Mouse (Mus musculus): ENCODE measurements around the gene Emid1. TPM values are rescaled to one million over a fixed set of nuclear protein-coding genes. Genes with fewer than 3 reads are reported as not detected.

Gene Emid1
- polyA plus RNA-seq, 1 experiment: 0.09 TPM

- H3K4me3 ChIP-seq (replicated peaks): no peak overlapping the region
- H3K27me3 ChIP-seq (ENCODE audit: control insufficient read depth): no peaks in the 10 kb centered on the region
- peaks cover 5% of the 10 kb centered on the region for H3K4me1 ChIP-seq (ENCODE audit: control insufficient read depth)
- H3K9me3 ChIP-seq (ENCODE audit: control insufficient read depth, low read length): no peaks in the 10 kb centered on the region
- H3K36me3 ChIP-seq (ENCODE audit: control insufficient read depth): no peaks in the 10 kb centered on the region
- TF ChIP-seq TAL1 (IDR thresholded peaks at IDR 0.05; ENCODE audit: low read length): no peak
- no peak for TF ChIP-seq GATA1 (IDR thresholded peaks at IDR 0.05; ENCODE audit: low read length)
Observed at GRCm38 (mm10) chr11:5135914-5136313, 16.1 kb downstream of the Emid1 start.

GRCm38 (mm10) chr11:5132751-5133150, 19.3 kb downstream of the Emid1 start:
- Histone ChIP-seq H3K27me3 (ENCODE audit: control insufficient read depth) (no peaks in the 10 kb centered on the region), H3K4me1 (ENCODE audit: control insufficient read depth) (no peaks in the 10 kb centered on the region), H3K4me3 (replicated peaks) (no peak overlapping the region), H3K9me3 (ENCODE audit: control insufficient read depth, low read length) (no peaks in the 10 kb centered on the region), H3K36me3 (ENCODE audit: control insufficient read depth) (no peaks in the 10 kb centered on the region)
- TF ChIP-seq TAL1 (IDR thresholded peaks at IDR 0.05; ENCODE audit: low read length): no peak
- no peak for TF ChIP-seq GATA1 (IDR thresholded peaks at IDR 0.05; ENCODE audit: low read length)

- Histone ChIP-seq H3K36me3 (ENCODE audit: control insufficient read depth) (no peaks in the 10 kb centered on the region), H3K4me3 (replicated peaks) (no peak overlapping the region), H3K27me3 (ENCODE audit: control insufficient read depth) (no peaks in the 10 kb centered on the region), H3K4me1 (ENCODE audit: control insufficient read depth) (no peaks in the 10 kb centered on the region), H3K9me3 (ENCODE audit: control insufficient read depth, low read length) (no peaks in the 10 kb centered on the region)
- no peak for TF ChIP-seq GATA1 (IDR thresholded peaks at IDR 0.05; ENCODE audit: low read length)
Observed at GRCm38 (mm10) chr11:5130111-5130665, 21.9 kb downstream of the Emid1 start.

- H3K27me3 ChIP-seq (ENCODE audit: control insufficient read depth): no peaks in the 10 kb centered on the region
- H3K4me1 ChIP-seq (ENCODE audit: control insufficient read depth): no peaks in the 10 kb centered on the region
- TF ChIP-seq TAL1 (IDR thresholded peaks at IDR 0.05; ENCODE audit: low read length) (no peak), GATA1 (IDR thresholded peaks at IDR 0.05; ENCODE audit: low read length) (no peak)
Observed at GRCm38 (mm10) chr11:5129035-5129480, 23.0 kb downstream of the Emid1 start.

GRCm38 (mm10) chr11:5125713-5126112, 26.3 kb downstream of the Emid1 start:
- H3K4me1 ChIP-seq (ENCODE audit: control insufficient read depth): no peaks in the 10 kb centered on the region

More at GRCm38 (mm10) chr11:5129035-5129480, 23.0 kb downstream of the Emid1 start:
- Histone ChIP-seq H3K36me3 (ENCODE audit: control insufficient read depth) (no peaks in the 10 kb centered on the region), H3K4me3 (replicated peaks) (no peak overlapping the region), H3K9me3 (ENCODE audit: control insufficient read depth, low read length) (no peaks in the 10 kb centered on the region)

GRCm38 (mm10) chr11:5114931-5115581, 37.0 kb downstream of the Emid1 start:
- Histone ChIP-seq H3K27me3 (ENCODE audit: control insufficient read depth) (no peaks in the 10 kb centered on the region), H3K9me3 (ENCODE audit: control insufficient read depth, low read length) (no peaks in the 10 kb centered on the region), H3K36me3 (ENCODE audit: control insufficient read depth) (no peaks in the 10 kb centered on the region), H3K4me1 (ENCODE audit: control insufficient read depth) (peaks cover 2% of the 10 kb centered on the region), H3K4me3 (replicated peaks) (no peak overlapping the region)
- TF ChIP-seq TAL1 (IDR thresholded peaks at IDR 0.05; ENCODE audit: low read length): no peak
- no peak for TF ChIP-seq GATA1 (IDR thresholded peaks at IDR 0.05; ENCODE audit: low read length)

More at GRCm38 (mm10) chr11:5125713-5126112, 26.3 kb downstream of the Emid1 start:
- Histone ChIP-seq H3K9me3 (ENCODE audit: control insufficient read depth, low read length) (no peaks in the 10 kb centered on the region), H3K27me3 (ENCODE audit: control insufficient read depth) (no peaks in the 10 kb centered on the region), H3K4me3 (replicated peaks) (no peak overlapping the region), H3K36me3 (ENCODE audit: control insufficient read depth) (no peaks in the 10 kb centered on the region)
- TF ChIP-seq TAL1 (IDR thresholded peaks at IDR 0.05; ENCODE audit: low read length): no peak
- no peak for TF ChIP-seq GATA1 (IDR thresholded peaks at IDR 0.05; ENCODE audit: low read length)

GRCm38 (mm10) chr11:5113645-5114044, 38.4 kb downstream of the Emid1 start:
- no peaks in the 10 kb centered on the region for H3K9me3 ChIP-seq (ENCODE audit: control insufficient read depth, low read length)
- no peaks in the 10 kb centered on the region for H3K36me3 ChIP-seq (ENCODE audit: control insufficient read depth)
- H3K27me3 ChIP-seq (ENCODE audit: control insufficient read depth): no peaks in the 10 kb centered on the region
- TF ChIP-seq TAL1 (IDR thresholded peaks at IDR 0.05; ENCODE audit: low read length) (no peak), GATA1 (IDR thresholded peaks at IDR 0.05; ENCODE audit: low read length) (no peak)
- H3K4me1 ChIP-seq (ENCODE audit: control insufficient read depth): peaks cover 2% of the 10 kb centered on the region
- H3K4me3 ChIP-seq (replicated peaks): no peak overlapping the region

- peaks cover 3% of the 10 kb centered on the region; the same call in 1 of the 2 replicates for H3K4me1 ChIP-seq (ENCODE audit: control insufficient read depth)
- H3K36me3 ChIP-seq (ENCODE audit: control insufficient read depth): peaks cover 16% of the 10 kb centered on the region
- H3K9me3 ChIP-seq (ENCODE audit: control insufficient read depth, low read length): no peaks in the 10 kb centered on the region
- no peak overlapping the region for H3K4me3 ChIP-seq (replicated peaks)
- H3K27me3 ChIP-seq (ENCODE audit: control insufficient read depth): no peaks in the 10 kb centered on the region
- TF ChIP-seq TAL1 (IDR thresholded peaks at IDR 0.05; ENCODE audit: low read length) (no peak), GATA1 (IDR thresholded peaks at IDR 0.05; ENCODE audit: low read length) (no peak)
Observed at GRCm38 (mm10) chr11:5109441-5109840, 42.6 kb downstream of the Emid1 start.

GRCm38 (mm10) chr11:5103986-5104509, 48.0 kb downstream of the Emid1 start:
- Histone ChIP-seq H3K36me3 (ENCODE audit: control insufficient read depth) (peaks cover 41% of the 10 kb centered on the region), H3K4me1 (ENCODE audit: control insufficient read depth) (peaks cover 34% of the 10 kb centered on the region), H3K27me3 (ENCODE audit: control insufficient read depth) (no peaks in the 10 kb centered on the region), H3K4me3 (replicated peaks) (no peak overlapping the region), H3K9me3 (ENCODE audit: control insufficient read depth, low read length) (no peaks in the 10 kb centered on the region)
- TF ChIP-seq GATA1 (IDR thresholded peaks at IDR 0.05; ENCODE audit: low read length) (no peak), TAL1 (IDR thresholded peaks at IDR 0.05; ENCODE audit: low read length) (no peak; the same call in 2 of the 3 replicates)
